Mouse (Mus musculus) G1E (cell line): ENCODE measurements around the gene Tpcn1. TPM values are rescaled to one million over a fixed set of nuclear protein-coding genes. Genes with fewer than 3 reads are reported as not detected.

Experiments used
- ATAC-seq: 2 replicates; pipeline ENCODE4 v1.8.0; 2016; ENCODE audit warnings: mild to moderate bottlenecking; ENCODE audit not compliant: insufficient number of reproducible peaks, poor library complexity, low FRiP score, severe bottlenecking; ENCODE audit errors: extremely low read depth
- DNase-seq: peaks from one replicate; pipeline ENCODE4 v3.0.0; 2012; ENCODE audit warnings: low spot score
- H3K27me3 ChIP-seq: 2 replicates; pipeline ENCODE4 v1.6.1; 2012; ENCODE audit warnings: mild to moderate bottlenecking, low read length, inconsistent platforms; ENCODE audit not compliant: insufficient read depth
- H3K36me3 ChIP-seq: replicated peaks from 2 replicates; pipeline ENCODE3; 2012; ENCODE audit warnings: mild to moderate bottlenecking, inconsistent platforms
- H3K4me1 ChIP-seq: 2 replicates; pipeline ENCODE4 v1.6.1; 2012; ENCODE audit warnings: low read depth, low read length, inconsistent platforms, mixed read lengths; ENCODE audit not compliant: insufficient read depth
- H3K4me3 ChIP-seq: 2 replicates; pipeline ENCODE4 v1.5.1; 2012; ENCODE audit warnings: low read depth, mild to moderate bottlenecking, inconsistent platforms, low read length, moderate library complexity, mixed read lengths
- H3K9me3 ChIP-seq: replicated peaks from 2 replicates; pipeline ENCODE4 v1.6.1; 2012; ENCODE audit warnings: inconsistent platforms
- CTCF ChIP-seq: IDR thresholded peaks from 2 replicates; pipeline ENCODE4 v1.5.1; 2012; ENCODE audit warnings: low read depth, low read length, inconsistent platforms, mixed read lengths
- GATA1 ChIP-seq: IDR thresholded peaks from 2 replicates; pipeline ENCODE4 v1.6.1; 2012; ENCODE audit warnings: borderline replicate concordance, low read length, inconsistent platforms, mixed read lengths
- GATA2 ChIP-seq: IDR thresholded peaks from 2 replicates; pipeline ENCODE4 v1.6.1; 2012; ENCODE audit warnings: low read depth, low read length, inconsistent platforms, borderline replicate concordance
- POLR2AphosphoS5 ChIP-seq: IDR thresholded peaks from 2 replicates; pipeline ENCODE4 v1.6.1; 2012; ENCODE audit warnings: low read depth, low read length, inconsistent platforms; ENCODE audit not compliant: insufficient replicate concordance
- TAL1 ChIP-seq: conservative IDR thresholded peaks from 2 replicates; pipeline ENCODE4 v1.6.1; 2012; ENCODE audit warnings: low read depth, low read length, inconsistent platforms, mixed read lengths
- polyA plus RNA-seq: library from polyadenylated mRNA; stranded (reverse); fragments of >175 nt; gene quantifications from 2 replicates; pipeline ENCODE4 v1.2.3, GENCODE M21; 2012
- total RNA-seq, 2 experiments: library from RNA; stranded (forward) in 1 of 2; stranded (reverse) in 1 of 2; fragments of 200-1000 nt in 1 of 2; fragments of >200 nt in 1 of 2; fragmentation: Nextera tagmentation in 1 of 2; gene quantifications; 2 replicates each; pipeline ENCODE4 v1.2.3; 2014 to 2017

Tpcn1 gene
- total and polyA plus RNA-seq, 3 experiments = 3.2 to 51.6 (median 33.2) TPM

DNA sequence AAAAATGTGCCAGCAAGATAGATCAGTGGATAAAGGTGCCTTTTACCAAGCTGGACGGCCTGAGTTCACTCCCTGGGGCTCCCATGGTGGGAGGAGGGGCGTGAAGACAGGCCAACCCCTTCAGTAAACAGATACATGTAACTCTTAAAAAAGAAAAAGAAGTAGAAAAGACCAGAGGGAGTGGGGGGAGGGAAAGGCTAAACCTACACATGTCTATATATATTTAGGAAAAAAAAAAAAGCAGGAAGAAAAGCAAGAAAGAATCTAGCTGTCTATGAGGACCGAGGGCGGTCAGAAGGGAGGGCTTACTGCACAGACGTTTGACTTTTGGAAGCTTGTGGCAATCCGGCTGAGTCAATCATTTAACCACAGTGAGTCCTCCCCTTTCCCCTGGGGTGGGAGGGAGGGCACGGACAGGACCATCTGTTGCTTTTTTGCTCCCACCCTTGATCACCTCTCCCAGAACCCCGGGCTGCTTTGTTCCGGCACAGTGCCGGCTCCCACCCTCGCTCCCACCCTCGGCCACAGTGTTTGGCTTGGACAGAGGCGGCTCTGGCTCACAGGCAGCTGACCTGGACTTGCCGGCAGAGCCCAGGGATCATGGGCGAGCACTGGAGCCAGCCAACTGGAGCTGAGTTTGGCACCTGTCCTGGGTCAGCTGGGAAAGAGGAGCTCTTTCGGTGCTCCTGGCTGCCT, 27.7 kb downstream of the Tpcn1 start:
- Histone ChIP-seq H3K4me3 (no peak overlapping the region), H3K9me3 (no peaks in the 10 kb centered on the region), H3K4me1 (peaks cover 7% of the 10 kb centered on the region), H3K27me3 (no peaks in the 10 kb centered on the region; the same call in 1 of the 2 replicates), H3K36me3 (peaks cover 78% of the 10 kb centered on the region)
- ATAC-seq = no peak
- no peak for DNase-seq
- TF ChIP-seq GATA2 (no peak), TAL1 (no peak), POLR2AphosphoS5 (no peak), CTCF (no peak), GATA1 (no peak)

DNA sequence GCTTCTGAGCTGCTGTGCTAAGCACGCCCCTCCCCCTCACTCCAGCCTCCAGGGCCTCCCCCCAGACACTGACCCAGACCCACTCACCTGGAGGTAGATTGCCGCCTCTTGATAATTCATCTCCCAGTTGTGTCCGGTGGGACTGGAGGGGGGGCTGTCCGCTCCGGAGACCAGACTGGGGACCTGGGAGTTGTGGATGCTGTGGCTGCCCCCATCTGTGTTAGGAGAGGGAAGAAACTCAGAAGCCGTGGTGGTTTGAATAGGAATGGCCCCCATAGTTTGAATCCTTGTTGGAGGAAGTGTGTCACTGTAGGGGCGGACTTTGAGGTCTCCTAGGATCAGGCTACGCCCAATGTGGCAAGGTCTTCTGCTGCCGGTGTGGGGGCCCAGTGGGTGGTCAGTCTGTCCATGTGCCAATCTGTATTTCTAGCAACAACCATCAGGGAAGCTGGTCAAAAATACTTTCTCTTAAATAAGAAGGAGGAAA, 28.3 kb downstream of the Tpcn1 start:
- no peaks in the 10 kb centered on the region; the same call in 1 of the 2 replicates for H3K27me3 ChIP-seq
- H3K4me3 ChIP-seq = no peak overlapping the region
- peaks cover 78% of the 10 kb centered on the region for H3K36me3 ChIP-seq
- peaks cover 7% of the 10 kb centered on the region for H3K4me1 ChIP-seq
- ATAC-seq (no peak), DNase-seq (no peak)
- no peaks in the 10 kb centered on the region for H3K9me3 ChIP-seq
- TF ChIP-seq GATA1 (no peak), GATA2 (no peak)

DNA sequence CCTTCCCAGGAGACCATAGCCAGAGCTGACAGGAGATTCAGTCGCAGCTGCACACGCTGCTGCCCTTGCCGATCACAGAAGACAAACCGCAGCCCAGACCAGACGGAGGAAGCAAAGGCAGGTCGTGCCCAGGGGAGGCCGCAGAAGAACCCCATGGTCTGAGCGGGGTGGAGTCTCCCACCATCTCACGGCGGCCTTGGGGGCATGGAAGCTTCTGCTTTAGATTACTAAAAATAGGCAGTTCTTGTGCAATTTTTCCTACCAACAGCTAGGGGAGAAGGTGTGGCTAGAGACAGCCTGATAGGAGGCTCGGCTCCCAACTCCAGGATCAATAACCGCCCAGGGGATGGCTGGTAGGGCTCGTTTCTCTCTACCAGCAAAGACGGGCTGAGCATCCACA, 29.7 kb downstream of the Tpcn1 start:
- H3K9me3 ChIP-seq = no peaks in the 10 kb centered on the region
- H3K4me1 ChIP-seq = peaks cover 4% of the 10 kb centered on the region
- ATAC-seq = no peak
- H3K4me3 ChIP-seq = no peak overlapping the region
- peaks cover 82% of the 10 kb centered on the region for H3K36me3 ChIP-seq
- no peak for DNase-seq
- TF ChIP-seq GATA2 = no peak
- no peak for TF ChIP-seq POLR2AphosphoS5
- TF ChIP-seq TAL1 = no peak
- TF ChIP-seq CTCF = no peak
- no peak for TF ChIP-seq GATA1
- no peaks in the 10 kb centered on the region; the same call in 1 of the 2 replicates for H3K27me3 ChIP-seq

DNA sequence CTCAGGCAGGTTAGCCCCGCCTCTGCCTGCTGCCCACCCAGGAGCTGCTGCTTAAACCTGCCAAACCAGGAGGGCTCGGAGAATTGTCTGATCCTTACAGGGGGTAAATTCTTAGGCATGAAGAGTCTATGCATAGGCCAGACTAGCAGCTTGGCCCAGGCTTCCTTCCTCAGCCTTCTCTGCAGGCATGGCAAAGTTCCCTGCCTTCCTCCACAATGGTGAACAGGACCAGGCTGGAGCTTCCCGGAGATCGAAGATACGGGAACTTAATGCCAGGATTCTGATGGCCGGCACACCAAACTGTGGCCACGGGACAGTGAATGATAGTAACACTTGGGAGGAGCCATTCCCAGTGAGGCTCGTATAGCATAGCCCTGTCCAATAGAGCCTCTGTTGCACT, 30.4 kb downstream of the Tpcn1 start:
- ATAC-seq = no peak
- Histone ChIP-seq H3K9me3 (no peaks in the 10 kb centered on the region), H3K4me3 (no peak overlapping the region), H3K4me1 (peaks cover 5% of the 10 kb centered on the region; the same call in 1 of the 2 replicates), H3K36me3 (peaks cover 82% of the 10 kb centered on the region), H3K27me3 (no peaks in the 10 kb centered on the region; the same call in 1 of the 2 replicates)
- no peak for DNase-seq
- no peak for TF ChIP-seq CTCF
- TF ChIP-seq TAL1 = no peak
- no peak for TF ChIP-seq POLR2AphosphoS5
- TF ChIP-seq GATA2 = no peak
- TF ChIP-seq GATA1 = no peak

DNA sequence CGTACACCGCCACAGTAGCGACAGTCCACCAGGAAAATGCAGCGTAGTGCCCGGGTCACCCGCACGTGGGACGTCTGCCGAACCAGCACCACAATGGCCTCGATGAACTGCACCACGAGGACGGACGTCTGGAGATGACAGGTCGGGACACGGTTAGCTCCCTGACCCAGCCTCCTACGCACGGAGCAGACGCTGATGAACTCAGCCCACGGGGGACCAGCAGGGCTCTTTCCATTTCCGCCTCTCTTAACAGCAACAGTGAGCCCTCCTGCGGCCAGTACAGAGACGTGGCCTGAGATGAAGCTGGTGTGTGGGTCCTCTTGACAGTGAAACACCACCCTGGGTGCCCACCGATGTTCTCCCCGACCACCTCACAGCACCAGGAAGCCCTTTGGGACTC, 32.6 kb downstream of the Tpcn1 start:
- no peaks in the 10 kb centered on the region for H3K9me3 ChIP-seq
- ATAC-seq = no peak

DNA sequence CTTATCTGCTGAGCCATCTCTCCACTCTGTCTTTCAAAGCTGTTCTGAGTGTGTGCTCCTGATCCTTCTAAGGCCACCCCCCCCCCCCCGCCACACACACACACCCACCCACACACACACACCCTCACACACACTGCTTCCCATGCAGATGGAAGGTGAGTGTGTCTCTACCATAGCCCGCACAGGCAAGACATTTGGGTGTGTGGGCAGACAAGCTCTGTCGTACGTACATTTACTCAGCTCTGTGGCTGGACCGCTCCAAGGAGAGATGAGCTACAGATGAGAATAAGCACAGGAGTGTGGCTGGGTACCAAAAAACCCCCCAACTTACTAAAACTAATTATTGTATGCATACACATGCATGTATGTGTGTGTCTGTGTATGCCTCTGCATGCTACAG, 37.8 kb downstream of the Tpcn1 start:
- Histone ChIP-seq H3K9me3 (no peaks in the 10 kb centered on the region), H3K27me3 (no peaks in the 10 kb centered on the region; the same call in 1 of the 2 replicates), H3K4me3 (no peak overlapping the region), H3K36me3 (peaks cover 93% of the 10 kb centered on the region), H3K4me1 (peaks cover 5% of the 10 kb centered on the region)
- TF ChIP-seq TAL1 = no peak
- TF ChIP-seq GATA1 = no peak
- TF ChIP-seq GATA2 = no peak
- TF ChIP-seq POLR2AphosphoS5 = no peak
- TF ChIP-seq CTCF = no peak
- DNase-seq (no peak), ATAC-seq (no peak)

More for the DNA sequence above, 32.6 kb downstream of the Tpcn1 start:
- Histone ChIP-seq H3K36me3 (peaks cover 93% of the 10 kb centered on the region), H3K27me3 (no peaks in the 10 kb centered on the region; the same call in 1 of the 2 replicates), H3K4me1 (peaks cover 5% of the 10 kb centered on the region; the same call in 1 of the 2 replicates), H3K4me3 (no peak overlapping the region)
- TF ChIP-seq POLR2AphosphoS5 (no peak), CTCF (no peak), GATA2 (no peak), TAL1 (no peak), GATA1 (no peak)
- DNase-seq = no peak
